Mouse (Mus musculus) ovary, postnatal 14 days (tissue): Measurements from ENCODE around the gene Eif2b2.
A peak's percentile ranks its signal among the peaks of the same experiment; 100 is the strongest.

ENCODE experiments used
- DNase-seq: peaks from one replicate; pipeline ENCODE4 v3.0.0; 2022; ENCODE audit warnings: low spot score

Gene Eif2b2

DNA sequence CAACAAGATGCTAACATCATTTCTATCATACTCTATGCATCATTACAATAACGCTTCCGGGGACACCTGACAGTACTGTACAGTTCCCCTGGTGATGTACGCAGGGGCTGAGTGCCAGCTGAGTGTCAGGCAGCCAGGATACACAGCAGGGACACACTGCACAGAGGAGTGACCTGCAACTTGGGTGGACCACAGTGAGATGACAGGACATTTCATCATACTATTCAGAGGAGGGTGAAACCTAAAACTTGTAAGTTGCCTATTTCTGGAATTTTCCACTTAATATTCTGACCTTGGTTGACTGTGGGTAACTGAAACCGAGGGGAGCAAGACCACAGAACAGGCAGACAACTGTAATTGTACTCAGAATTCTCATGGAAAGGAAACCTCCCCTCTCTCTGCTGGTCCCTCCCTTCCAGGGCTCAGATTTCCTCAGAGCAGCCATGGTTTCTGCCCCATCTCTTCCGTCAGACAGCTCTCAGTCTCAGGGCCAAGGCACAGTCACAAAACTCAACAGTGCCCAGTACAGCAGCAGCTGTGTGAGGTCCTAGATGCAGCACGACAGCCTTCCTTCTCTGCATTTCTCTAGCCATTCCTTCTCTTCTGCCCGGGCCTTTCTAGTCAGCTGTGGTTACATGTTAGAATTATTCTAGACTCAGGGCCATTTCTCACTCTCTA, 36.9 kb downstream of the Eif2b2 start:
- DNase-seq, result no peak

DNA sequence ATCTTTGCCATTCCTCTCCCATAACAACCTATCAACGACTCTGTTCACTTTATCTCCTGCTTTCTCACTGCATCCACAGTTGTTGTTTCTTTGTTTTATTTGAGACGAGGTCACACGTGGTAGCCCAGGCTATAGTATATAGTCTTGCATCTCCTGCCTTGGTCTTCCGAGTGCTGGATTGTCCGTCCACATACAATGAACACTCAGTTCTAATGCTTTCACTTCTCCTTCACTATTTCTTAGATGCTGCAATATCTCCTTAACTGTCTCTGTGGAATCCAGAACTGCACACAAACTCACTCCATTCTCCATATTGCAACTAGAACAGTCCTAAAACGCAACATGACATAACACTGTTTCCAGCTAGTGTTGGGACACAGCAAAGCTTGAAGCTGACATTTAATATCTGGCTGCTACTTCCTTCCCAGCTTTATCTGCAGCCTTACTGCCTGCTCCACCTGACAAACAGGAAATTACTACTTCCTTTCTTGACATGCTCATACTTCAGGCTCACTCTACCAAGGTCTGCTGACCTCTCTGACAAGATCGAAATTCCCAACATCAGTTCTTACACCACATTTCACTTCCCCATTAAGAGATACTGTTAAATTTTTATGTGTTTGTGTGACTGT, 37.8 kb downstream of the Eif2b2 start:
- no peak for DNase-seq

DNA sequence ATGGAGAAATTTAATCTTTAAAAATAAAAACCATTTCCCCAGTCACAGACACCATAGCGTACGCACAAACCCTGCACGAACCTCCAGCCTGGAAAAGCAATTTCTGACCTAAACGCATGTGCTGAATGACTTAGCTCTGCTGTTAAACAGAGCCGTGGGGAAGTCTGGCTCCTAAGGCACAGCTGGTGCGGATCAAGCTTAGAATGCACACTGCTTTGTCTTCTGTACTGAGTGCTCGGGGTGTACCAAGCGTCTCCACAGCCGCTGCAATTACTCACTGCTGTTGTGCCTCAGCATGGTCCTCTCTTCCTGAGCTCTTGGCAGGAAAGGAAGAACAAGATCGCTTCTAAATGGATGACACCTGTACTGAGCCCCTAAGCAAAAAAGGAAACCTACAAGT, 43.2 kb downstream of the Eif2b2 start:
- DNase-seq, result no peak

DNA sequence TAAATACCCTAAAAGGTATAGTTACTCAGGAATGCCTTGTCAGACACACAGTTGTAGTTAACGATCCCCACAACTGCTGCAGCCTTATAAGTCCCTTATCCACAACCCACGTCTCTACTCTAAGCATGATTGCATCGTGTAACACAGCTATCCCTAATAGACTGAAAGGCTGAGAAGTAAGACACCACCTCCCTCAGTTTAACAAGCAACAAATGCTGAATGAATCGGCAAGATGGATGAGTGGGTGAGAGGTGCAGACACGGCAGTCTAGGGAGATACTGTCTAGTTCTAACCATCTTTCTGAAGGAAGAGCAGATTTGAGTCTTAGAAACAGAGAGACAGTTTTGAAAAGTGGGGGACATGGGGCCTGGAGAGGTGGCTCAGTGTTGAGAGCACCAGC, 43.9 kb downstream of the Eif2b2 start:
- no peak for DNase-seq

DNA sequence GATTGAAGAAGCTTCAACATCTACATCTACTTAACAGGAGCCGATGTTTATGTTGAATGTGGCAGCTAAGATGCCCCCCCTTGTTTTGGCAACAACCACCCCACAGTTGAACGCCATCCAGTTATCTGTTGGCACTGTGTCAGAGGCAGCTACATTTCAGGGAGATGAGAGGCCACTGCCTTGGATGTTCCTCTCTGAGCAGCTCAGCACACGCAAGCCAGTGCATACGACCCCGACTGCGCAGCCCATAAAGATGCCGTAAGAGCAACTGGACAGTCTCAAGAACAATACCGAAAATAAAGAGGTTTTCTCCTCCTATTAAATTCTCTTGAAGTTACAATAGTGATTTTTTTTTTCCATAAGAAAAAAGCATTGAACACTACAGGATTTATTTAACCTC, 45.2 kb downstream of the Eif2b2 start:
- no peak for DNase-seq

DNA sequence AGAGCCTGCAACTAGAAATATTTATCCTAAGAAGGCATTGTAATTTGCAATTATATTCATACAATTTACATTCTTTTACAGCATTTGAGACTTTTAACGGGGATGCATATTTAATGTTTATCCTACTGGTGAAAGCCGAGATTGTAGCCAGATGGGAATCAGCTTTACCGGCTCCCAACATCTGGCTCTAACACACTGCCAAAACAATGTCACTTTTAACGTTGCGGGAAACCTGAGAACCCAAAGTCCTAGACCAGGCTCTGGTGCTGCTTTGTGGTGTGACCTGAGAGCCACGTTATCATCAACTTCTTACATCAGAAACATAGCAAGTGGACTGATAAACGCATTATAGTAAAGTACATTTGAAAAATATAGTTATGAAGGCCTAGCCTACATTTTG, 45.7 kb downstream of the Eif2b2 start:
- DNase-seq, result no peak

DNA sequence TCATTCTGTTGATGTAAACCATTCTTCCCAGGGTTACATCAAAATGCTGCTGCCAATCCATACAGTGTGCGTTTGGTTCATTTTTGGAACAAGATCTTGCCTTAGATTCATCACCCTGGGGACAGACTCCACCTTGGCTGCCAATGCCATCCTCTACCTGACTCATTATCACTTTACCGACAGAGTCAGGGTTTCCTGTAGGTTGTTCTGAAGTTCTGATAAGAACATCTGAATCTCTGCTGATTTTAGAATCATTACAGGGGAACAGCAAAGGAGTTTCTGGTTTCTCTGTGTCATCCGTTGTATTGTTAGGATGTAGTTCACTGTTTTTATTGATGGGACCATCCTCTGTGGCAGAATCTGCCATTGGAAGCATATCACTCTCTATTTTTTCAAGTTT, 47.0 kb downstream of the Eif2b2 start:
- DNase-seq, result no peak

DNA sequence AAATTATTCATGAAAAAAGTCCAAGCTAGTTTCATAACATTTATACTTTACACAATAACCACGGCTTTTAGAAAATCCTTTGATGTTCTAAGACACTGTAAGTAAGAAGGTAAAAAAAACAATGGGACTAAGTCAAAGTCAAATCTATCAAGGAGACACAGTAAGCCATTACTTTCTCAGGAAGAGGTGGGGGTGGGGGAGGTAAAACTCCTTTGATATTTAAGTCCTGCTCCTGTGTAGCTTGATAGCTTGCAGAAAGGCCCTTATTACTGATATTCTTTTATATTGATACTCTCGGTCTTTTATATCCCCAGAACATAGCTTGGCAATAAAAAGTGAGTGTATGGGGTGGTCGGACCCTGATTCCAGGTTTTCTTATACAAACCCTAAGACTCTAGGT, 50.5 kb downstream of the Eif2b2 start:
- DNase-seq, result no peak

DNA sequence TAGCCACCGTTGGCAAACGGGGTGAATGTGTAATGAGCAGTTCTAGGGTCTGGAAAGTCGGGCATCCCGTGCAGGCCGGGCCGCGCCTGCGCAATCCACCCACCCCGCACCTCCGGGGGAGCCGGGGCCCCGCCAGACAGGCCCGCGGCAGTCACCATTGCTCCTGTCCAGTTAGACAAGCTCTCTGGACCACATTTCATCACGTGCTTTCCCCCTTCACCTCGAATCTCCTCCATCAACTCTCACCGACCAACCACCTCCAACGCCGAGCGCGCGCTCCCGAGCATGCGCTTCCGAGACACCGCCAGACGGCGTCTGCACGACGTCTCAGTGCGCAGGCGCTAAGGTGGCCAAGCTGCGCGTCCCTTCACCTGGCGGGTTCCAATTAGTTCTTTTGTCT, 51.0 kb downstream of the Eif2b2 start, which contains the start of gene Mlh3:
Mlh3 (minus strand) TSS at position 281 of the 400 bp plus-strand sequence.
- DNase-seq, result peak; percentile 68

DNA sequence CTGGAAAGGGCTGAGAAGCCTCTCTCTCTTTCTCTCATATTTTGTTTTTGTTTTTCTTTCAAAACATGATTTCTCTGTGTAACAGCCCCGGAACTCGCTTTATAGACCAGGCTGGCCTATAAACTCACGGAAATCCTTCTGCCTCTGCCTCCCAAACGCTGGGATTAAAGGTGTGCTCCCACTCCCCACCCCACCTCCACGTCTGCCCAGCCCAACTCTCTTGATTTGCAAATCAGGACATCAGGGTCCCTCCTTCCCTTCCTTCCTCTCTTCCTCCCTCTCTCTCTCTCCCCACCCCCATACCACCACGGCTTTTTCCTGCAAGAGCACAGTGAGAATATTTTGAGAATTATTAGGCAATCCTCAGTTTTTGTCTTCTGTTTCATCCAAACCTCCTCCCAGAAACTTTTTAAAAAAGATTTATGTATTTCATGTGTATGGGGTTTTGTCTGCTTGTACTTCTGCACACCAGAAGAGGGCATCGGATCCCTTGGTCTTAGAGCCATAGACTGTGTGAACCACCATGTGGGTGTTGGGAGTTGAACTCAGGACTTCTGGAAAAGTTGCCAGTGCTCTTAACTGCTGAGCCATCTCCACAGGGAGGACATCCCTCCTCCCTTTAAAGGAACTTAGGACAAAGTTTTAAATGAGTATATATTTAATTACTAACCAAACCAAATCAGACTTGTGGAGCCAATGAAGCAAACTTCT, 52.0 kb downstream of the Eif2b2 start:
- no peak for DNase-seq

DNA sequence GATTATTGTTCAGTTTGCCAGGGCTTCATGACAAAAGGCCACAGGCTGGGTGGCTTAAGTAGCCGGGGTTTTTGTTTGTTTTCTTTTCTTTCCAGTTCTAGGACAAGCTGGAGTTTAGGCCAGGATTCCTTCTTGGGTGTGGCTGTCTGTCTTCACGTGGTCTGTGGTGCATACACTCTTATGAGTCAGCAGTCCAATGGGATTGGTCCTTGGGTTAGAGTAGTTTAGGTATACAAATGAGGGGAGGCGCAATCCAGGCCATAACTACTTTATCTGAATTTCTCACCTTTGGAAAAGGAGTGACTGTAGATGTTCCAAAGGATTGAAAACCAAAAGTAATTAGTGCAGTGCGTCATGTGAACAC, 52.5 kb downstream of the Eif2b2 start:
- DNase-seq, result no peak

DNA sequence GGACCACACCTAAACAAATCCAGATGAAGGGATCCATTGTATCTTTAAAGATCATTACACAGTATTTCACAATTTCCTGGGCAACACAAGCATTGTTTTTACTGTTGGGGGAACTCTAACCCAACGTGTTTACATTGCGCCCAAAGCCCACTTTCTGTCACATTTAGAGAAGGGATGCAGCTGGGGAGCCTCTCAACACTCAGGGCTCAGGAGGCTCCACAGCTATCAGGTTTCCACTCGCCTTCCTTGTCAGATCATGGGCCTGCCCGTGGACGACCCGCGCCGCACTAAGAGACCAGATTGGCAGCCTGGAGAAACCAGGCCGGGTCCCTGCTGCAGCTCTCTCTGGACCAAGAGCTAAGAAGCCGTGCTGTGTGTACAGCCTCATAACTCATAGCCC, 54.2 kb downstream of the Eif2b2 start:
- DNase-seq, result no peak
